Mouse (Mus musculus): Measurements from ENCODE around the gene Mlycd. TPM values are rescaled to one million over a fixed set of nuclear protein-coding genes. Genes with fewer than 3 reads are reported as not detected.

The Mlycd gene
- 21.8 and 22.4 TPM in 2 replicates for polyA plus RNA-seq (2015; fragmentation: Nextera tagmentation; extraction: Ambion mirVana)

DNA sequence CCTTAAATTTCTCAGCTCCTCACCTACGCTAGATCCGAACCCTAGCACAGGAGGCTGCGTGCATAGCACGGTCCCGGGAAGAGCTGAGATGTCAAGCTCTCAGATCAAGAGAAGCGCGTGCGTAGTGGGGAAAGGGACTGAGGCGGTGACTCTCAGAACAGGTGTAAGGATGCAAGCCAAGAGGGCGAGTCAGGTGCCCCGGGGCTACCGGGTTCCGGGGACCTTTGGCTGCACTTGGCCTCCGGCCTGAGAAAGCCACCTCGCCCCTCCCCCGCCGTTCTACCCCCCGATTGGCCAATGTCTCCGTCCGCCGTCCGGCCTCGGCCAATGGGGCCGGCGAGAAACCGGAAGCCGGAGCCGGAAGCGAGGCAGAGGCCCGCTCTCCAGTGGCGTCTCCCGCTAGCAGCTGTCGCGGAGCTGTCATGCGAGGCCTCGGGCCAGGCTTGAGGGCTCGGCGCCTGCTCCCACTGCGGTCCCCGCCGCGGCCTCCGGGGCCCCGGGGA, at the start of gene Mlycd:
Gene Mlycd, plus strand, starts transcription at position 355 of the 503 bp plus-strand sequence.

GRCm38 (mm10) chr8:119433582-119434174, 39.0 kb downstream of the Mlycd start, which contains the start of gene Osgin1:
Osgin1 (plus strand) TSS chr8:119434124.

GRCm38 (mm10) chr8:119446211-119446989, 51.7 kb downstream of the Mlycd start, which contains the start of gene Necab2:
Necab2 (plus strand) TSS chr8:119446719.

Other genes starting within 250 kb of the Mlycd start
- gene Hsbp1, start 50.4 kb upstream of the Mlycd start, polyA plus RNA-seq (2015; fragmentation: Nextera tagmentation; extraction: Ambion mirVana): 954 and 955 TPM in 2 replicates
- 0.46 and 0.60 TPM in 2 replicates for gene Osgin1, start 39.2 kb downstream of the Mlycd start, polyA plus RNA-seq (2015; fragmentation: Nextera tagmentation; extraction: Ambion mirVana)
- 58.0 and 62.3 TPM in 2 replicates for gene Necab2, start 51.8 kb downstream of the Mlycd start, polyA plus RNA-seq (2015; fragmentation: Nextera tagmentation; extraction: Ambion mirVana)
- gene Slc38a8, start 106.8 kb downstream of the Mlycd start, polyA plus RNA-seq (2015; fragmentation: Nextera tagmentation; extraction: Ambion mirVana): not detected in 2 replicates
- gene Mbtps1, start 163.9 kb downstream of the Mlycd start, polyA plus RNA-seq (2015; fragmentation: Nextera tagmentation; extraction: Ambion mirVana): 38.1 and 43.1 TPM in 2 replicates
- gene Hsdl1, start 180.3 kb downstream of the Mlycd start, polyA plus RNA-seq (2015; fragmentation: Nextera tagmentation; extraction: Ambion mirVana): 89.8 and 103 TPM in 2 replicates
- gene Dnaaf1, start 180.4 kb downstream of the Mlycd start, polyA plus RNA-seq (2015; fragmentation: Nextera tagmentation; extraction: Ambion mirVana): 0.41 and 0.52 TPM in 2 replicates
- 8.4 and 10.5 TPM in 2 replicates for gene Taf1c, start 210.3 kb downstream of the Mlycd start, polyA plus RNA-seq (2015; fragmentation: Nextera tagmentation; extraction: Ambion mirVana)
- gene Adad2, start 217.9 kb downstream of the Mlycd start, polyA plus RNA-seq (2015; fragmentation: Nextera tagmentation; extraction: Ambion mirVana): 0.08 TPM in 1 of 2 replicates, not detected in the other
- 0.19 and 0.27 TPM in 2 replicates for gene Kcng4, start 240.8 kb downstream of the Mlycd start, polyA plus RNA-seq (2015; fragmentation: Nextera tagmentation; extraction: Ambion mirVana)

Data from neural tube, postnatal 0 days (tissue).